Mouse (Mus musculus): ENCODE measurements around the gene Mapk8ip2. TPM values are rescaled to one million over a fixed set of nuclear protein-coding genes. Genes with fewer than 3 reads are reported as not detected.
"Not testable (repeated sequence)": the region's sequence is repeated elsewhere in the genome, so short reads cannot be mapped to it uniquely, and the experiment has no call there.

Mapk8ip2 gene
- under 1 TPM in 3 of 4 experiments, not detected in 1; 0.09 to 0.25 (median 0.09) TPM for total RNA-seq (2022)

DNA sequence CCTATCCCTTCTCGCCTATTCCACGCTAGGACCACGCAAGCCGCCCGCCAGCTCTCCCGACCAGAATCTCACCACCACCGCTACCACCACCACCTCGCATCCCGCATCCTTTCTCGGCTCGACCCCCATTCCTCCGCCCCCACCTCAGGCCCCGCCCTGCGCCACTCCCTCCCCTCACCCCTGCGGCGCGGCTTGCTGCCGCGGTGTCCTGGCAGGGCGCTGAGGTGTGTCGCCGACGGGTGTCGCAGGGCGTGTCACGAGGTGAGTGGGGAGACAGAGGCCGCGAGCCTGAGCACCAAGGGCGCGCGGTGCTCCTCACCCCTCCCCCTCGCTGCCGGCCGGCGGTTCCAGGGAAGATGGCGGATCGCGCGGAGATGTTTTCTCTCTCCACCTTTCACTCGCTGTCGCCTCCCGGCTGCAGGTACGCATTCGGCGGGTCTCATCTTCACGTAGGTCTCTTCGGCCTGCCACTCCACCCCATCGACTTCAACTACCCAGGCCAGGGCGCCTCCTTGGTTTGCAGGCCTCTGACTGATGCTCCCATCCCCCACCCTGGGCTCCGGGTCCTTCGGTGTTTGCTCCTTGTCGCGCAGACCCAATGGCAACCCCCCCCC lies at the start of gene Mapk8ip2:
Gene Mapk8ip2, plus strand, starts transcription at position 49 of the 614 bp plus-strand sequence.
- no peak for DNase-seq (ENCODE audit: low spot score)

DNA sequence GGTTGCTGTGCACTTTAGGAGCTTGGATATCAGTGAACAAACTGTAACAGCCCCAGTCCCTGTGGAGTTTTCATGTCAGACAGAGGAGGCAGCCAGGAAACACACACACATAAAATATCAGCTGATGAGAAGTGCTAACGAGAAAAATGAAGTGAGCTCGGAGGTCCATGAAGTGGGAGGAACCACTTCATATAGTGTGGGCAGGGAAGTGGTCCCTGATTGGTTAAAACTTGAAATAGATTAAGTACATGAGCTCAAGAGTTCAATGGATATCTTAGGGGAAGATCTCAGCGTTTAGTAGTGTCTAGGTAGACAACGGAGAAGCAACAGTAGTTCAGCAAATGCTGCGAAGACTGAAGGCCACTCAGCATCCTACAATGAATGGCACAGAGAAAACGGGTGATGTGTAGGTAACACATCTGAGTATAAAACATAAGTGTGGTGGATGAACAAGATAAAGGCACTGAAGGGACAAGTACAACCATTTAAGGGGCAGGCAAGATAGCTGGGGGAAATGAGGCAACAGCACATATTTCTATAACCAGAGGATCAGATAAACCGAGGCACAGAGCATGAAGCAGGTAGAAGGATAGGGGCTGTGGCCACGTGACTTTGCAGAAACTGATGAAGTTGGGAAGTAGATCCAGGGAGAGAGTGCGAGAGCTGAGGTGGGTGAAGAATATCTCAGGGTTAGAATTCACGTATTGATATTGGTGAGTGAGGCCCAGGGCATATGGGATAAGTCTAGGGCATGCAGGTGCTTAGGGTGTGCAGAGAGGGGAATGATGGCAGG lies 48.7 kb upstream of the Mapk8ip2 start:
- no peak for DNase-seq (ENCODE audit: low spot score)

DNA sequence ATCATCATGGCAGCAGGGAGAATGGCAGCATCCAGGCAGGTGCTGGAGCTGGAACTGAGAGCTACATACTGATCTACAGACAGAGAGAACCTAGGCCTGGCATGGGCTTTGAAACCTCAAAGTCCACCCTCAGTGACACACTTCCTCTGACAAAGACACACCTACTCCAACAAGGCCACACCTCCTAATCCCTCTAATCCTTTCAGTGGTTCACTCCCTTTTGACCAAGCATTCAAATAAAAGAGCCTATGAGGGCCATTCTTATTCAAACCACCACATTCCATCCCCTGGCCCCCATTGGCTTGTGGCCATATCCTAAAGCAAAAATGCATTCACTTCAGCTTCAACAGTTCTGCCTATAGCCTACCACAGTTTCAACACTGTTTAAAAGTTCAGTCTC lies 47.0 kb upstream of the Mapk8ip2 start:
- no peak for DNase-seq (ENCODE audit: low spot score)

DNA sequence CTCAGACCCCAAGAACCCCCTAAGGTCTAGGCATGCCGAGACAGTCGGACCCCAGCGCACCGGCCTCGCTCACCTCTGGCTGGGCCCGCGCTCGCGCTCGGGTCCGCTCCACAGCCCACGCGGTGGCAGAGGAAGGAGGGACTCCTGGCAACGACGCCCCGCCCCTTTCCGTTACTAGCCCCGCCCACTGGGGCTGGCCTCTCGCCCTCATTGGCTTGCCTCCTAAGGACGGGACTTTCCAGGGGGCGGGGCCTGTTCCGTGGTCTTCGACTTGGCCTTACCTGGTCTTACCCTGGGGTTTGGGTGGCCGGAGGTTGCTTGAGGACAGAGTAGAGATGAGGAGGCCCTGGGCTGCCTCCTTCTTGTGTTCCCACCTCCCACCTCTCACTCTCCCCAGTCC lies 43.6 kb upstream of the Mapk8ip2 start, which contains the start of gene Syce3:
Gene Syce3, minus strand, starts transcription at position 386 of the 400 bp plus-strand sequence.
- DNase-seq (ENCODE audit: low spot score): no peak

DNA sequence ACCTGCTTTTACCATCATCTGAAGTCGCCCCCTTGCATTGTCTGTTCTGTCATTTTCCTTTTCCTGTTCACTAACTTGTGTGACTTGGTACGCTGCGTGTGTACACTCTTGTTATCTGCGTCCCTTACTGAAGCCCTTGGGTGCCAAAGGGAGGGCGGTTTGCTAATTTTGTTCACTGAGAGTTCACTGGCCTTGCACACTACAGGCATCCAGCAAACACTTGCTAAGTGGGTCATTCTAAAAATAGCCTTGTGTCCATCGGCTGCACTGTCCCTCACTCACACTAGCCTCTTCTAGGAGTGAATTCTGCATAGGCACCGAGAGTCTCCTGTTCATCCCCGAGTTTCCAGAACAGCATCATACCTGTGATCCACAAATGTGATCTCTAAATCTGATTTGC lies 38.4 kb upstream of the Mapk8ip2 start:
- no peak for DNase-seq (ENCODE audit: low spot score)

DNA sequence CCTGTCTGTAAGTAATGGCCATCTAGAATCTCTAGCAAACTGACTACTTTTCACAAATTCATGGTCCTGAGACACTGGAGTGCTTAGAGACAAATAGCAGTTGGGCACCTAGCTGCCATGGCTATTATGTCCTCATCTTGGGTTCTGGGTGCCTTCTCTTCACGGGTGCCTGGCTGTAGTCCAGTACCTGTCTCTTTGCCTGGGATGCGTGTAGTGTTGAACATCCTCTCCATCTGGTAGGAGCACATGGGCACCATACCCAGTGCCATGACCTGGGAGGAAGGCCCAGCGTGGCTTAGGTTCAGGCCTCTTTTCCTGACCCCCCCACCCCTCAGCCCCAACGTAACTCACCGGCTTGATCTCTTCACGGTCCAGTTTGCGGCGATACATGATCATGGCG lies 31.8 kb upstream of the Mapk8ip2 start:
- DNase-seq (ENCODE audit: low spot score): no peak

DNA sequence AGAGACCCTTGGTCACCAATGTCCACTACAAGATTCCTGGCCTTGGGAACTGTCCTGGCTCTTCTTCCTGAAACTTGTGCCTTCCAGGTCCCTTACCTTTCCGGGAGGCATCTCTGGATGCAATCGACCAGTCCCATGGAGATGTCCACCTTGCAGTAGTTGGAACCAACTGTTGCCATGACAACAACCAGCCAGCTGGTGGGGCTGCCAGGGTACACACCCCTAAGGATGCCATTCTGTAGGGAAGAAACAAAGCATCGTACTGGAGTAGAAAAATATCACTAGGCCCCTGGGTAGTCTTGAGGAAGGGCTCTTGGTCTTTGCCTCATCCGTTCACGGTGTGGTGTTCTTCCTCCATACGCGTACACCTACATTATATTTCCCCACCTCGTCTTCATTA lies 29.1 kb upstream of the Mapk8ip2 start:
- no peak for DNase-seq (ENCODE audit: low spot score)

DNA sequence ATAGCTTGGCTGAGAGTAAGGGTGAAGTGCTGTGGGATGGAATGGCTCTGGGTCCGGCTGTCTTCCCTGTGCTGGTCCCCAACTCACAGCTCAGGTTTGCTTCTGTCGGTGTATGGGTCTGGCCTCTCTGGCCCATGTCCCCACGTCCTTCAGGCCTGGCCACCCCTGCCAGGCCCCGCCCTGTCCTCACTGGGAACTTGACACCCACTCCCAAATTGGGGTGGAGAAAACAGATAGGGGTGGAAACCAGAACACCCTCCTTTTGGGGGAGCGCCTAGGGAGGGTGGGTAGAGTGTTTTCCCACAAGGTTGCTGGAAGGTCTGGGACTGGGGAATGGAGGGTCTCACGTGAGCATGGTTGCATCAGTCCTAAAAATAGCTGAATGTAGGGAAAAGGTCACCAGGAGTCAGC lies 28.0 kb upstream of the Mapk8ip2 start, which contains the start of gene Cpt1b:
Gene Cpt1b, minus strand, starts transcription at position 153 of the 411 bp plus-strand sequence.
- DNase-seq (ENCODE audit: low spot score): peak; percentile 78

DNA sequence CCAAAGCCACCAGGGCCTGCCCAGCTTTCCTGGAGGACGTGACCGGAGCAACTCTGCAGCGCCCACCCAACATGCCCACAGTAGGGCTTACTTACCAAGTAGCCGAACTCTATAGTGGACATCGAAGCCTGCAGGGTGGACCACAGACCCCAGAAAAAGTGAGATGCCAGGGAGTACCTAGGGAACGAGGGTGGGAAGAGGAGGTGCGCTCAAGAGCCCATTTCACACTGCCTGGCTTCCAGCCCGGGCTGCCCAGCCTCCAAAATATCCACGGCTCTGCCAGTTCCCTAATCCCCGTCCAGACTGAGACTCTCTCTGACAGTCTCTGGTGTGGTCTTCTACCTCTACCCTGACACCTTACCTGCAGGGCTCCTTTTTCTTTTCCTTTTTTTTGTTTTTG lies 27.0 kb upstream of the Mapk8ip2 start:
- no peak for DNase-seq (ENCODE audit: low spot score)

DNA sequence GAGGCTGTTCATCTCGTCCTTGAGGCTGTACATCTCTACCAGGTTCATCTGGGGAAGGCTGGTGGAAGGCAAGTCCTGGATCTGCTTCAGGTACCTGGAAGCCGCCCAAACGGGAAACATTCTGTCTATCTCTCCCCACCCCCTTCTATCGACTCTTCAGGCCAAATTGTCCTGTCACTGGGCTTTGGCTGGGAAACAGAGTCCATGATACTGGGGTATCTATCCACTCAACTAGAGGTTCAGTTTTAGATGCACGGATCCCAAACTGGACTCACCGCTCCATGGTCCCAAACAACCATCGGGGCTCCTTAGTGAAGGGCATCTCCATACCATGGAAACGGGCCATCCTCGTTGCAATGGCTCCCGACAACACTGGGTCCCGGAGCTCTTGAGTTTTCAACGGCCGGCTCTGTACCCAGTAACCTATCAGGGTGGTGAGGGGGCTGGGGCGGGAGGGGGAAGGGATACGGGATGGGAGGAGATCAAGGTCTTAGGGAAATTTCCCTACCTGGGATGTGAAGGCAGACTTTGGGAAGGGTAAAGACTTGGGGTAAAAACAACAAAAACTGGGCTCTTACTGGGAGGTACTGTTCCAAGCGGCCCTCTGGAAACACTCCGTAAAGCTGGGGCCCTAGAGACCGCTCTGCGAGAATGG lies 25.4 kb upstream of the Mapk8ip2 start:
- DNase-seq (ENCODE audit: low spot score): no peak

DNA sequence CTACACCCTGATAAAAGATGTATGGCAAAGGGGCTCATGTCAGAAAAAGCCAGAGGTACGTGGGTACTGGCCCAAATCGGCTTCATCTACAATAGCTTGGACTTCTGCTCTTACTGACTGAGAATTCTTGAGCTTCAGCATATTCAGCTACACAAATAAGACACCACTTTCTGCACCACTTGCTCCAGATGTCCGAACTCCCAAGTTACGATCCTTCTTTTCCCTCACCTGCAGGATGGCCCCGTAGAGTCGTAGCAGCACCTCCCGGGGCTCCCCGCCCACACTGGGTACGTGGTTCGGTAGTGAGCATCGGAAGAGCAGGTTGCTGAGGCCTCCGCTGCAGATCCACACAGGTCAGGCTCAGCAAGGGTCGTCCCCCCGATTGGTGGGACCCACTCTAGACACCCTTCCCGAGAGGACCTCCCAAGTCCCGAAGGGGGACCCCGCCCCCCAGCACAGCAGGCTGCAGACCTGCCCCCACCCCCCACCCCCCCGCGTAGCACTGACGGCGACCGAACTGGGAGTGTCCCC lies 24.8 kb upstream of the Mapk8ip2 start:
- no peak for DNase-seq (ENCODE audit: low spot score)

DNA sequence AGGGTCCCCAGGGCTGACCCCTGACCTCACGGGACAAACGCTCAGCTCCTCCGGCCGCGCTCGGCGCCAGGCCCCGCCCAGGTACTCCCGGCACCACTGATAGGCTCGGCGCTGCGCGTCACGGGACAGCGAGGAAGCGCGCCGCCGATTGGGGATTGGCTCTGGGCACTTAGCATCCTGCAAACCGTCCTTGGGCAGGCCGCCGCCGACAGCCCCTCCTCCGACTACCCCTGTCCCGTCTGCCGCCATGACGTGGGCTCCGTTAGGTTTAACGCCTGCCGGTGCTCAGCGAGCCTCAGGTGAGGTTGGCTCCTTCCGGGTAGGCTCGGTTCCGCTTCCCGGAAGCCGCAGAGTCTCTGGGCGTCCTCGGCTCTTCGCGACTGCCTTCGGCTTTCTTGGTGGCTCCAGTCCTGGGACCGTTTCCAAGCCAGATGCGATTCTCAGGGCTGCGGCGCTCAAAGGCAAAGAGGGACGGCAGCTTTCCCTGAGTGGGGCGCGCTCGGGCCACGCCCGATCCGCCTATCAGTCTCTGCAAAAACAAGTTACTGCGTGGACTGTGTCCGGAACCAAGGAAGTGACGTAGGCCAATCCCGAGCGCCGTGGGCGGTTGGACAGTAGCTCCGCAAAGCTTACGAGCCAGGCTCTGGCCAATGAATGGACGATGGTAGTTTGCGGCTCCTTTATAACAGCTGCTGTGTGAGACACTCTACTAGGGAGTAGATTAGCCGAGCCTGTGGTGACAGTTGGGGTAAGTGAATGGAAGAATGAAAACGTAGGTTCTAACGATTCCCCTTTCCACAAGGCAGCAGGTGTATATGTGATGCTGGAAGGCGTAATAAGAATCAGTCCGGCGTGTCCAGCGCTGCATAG lies 24.1 kb upstream of the Mapk8ip2 start, which contains the start of the genes C730034F03Rik, Gm44502 and Chkb:
Gene C730034F03Rik, plus strand, starts transcription at position 238 of the 870 bp plus-strand sequence.
Gene Gm44502, minus strand, starts transcription at position 345 of the 870 bp plus-strand sequence.
Gene Chkb, minus strand, starts transcription at position 557 of the 870 bp plus-strand sequence.
- DNase-seq (ENCODE audit: low spot score): peak; percentile 92

DNA sequence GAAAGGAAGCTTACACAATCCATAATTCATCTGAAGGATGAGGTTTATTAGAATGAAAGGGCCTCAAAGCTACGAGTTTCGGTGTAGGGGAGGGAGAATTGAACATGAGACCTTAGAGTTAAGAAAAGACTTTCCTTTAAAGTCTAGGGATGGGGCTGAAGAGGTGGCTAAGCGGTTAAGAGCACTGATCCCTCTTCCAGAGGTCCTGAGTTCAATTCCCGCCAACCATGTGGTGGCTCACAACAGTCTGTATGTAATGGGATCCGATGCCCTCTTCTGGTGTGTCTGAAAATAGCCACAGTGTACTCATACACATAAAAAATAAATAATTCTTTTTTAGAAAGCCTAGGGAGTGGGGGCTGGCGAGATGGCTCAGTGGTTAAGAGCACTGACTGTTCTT lies 23.4 kb upstream of the Mapk8ip2 start:
- DNase-seq (ENCODE audit: low spot score): no peak

DNA sequence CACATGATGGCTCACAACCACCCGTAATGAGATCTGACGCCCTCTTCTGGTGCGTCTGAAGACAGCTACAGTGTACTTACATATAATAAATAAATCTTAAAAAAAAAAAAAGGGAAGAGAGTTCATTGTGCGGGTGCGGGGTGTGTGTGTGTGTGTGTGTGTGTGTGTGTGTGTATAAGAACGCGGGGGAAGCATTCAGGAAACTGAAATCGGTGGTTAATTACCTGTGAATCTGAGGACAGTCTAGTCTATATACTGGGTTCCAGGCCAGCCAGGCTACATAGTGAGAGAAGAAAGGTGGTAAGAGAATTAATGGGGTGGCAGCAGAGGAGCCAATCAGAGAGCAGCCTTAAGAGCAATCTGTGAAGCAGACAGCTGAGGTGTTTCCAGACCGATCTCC lies 22.9 kb upstream of the Mapk8ip2 start:
- DNase-seq (ENCODE audit: low spot score): not testable (repeated sequence)

DNA sequence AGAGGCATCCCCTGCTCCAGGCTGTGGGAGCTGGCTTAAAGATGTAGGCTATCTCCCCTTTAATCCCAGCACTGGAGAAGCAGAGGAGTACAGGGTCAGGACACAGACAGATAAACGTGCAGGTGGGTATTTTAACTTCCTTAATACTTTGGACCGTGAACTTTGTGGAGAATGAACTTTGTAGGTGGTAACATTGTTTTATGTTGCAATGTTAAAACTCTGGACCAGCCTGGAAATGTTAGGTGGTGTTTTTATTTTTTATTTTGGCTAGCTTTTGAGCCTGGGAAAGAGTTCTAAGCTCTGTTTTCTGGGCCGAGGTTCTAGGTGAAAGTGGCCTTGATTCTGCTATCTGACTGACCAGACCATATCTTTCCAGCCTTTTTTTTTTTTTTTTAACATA lies 22.4 kb upstream of the Mapk8ip2 start:
- no peak for DNase-seq (ENCODE audit: low spot score)

DNA sequence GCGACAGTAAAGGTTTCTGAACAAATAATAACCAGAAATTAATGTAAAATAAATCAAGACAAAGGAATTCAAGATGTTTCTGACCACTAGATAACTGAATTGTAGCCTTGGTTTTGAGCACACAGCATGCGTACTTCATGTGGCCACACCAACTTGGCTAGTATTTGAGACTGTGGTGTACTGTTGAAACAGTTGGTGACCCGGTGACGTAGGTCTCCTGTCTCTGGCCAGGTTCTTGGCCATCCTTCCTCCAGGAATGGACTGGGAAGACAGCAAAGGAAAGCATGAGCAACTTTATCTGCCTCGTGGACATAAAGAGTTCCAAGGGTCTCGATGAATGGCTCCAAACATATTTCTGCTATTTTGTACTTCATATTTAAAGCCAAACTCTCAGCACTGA lies 21.9 kb upstream of the Mapk8ip2 start:
- no peak for DNase-seq (ENCODE audit: low spot score)

DNA sequence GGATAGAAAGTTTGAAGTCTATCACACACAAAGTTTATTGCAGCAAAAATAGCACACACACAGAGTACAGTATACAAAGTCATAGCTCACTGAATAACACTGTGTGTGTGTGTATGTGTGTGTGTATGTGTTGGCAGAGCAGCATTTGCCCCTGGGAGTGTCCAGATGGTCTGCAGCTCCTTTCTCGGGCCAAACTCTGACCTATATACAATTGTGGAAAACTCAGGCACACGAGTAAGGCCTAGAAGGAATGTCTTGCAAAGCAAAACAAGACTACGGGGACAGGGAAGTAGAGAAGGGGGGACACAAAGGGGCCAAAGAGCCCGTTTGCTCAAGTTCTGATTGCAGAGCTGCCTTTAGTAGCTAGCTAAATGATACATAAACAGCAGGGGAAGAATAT lies 20.8 kb upstream of the Mapk8ip2 start:
- no peak for DNase-seq (ENCODE audit: low spot score)

DNA sequence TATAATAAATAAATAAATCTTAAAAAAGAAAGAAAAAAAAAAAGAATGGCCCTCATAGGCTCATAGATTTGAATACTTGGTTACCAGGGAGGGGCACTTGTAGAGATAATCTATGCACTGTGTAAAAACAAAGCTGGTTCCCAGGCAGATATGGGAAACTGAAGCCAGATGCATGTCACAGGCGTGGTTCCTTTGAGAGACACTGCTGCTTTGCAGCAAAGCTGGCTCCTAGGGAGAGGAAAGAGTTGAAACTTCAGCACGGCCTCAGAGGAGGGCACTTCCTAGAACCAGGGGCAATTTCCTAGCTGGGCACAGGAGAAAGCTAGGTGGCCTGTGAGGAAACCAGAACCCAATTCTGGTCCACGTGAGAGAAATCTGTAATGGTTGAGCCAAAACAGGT lies 19.6 kb upstream of the Mapk8ip2 start:
- no peak for DNase-seq (ENCODE audit: low spot score)

DNA sequence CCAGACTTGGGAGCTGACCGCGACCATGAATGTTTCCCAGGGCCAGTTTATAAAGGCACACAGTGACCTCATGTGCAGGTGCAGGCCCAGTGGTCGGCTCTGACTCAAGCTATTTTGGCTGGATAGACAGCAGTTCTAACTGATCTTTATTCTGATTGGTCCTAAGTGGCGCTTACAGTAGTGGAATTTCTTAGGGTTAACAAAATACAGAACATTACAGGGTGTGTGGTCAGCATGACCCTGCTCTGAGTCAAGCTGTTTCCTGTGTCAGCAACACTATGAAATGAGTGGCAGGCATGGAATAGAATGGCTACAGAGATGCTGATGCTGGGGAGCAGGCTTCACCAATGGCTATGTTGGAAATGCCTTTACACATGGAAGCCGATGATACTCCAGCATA lies 17.8 kb upstream of the Mapk8ip2 start:
- DNase-seq (ENCODE audit: low spot score): no peak

DNA sequence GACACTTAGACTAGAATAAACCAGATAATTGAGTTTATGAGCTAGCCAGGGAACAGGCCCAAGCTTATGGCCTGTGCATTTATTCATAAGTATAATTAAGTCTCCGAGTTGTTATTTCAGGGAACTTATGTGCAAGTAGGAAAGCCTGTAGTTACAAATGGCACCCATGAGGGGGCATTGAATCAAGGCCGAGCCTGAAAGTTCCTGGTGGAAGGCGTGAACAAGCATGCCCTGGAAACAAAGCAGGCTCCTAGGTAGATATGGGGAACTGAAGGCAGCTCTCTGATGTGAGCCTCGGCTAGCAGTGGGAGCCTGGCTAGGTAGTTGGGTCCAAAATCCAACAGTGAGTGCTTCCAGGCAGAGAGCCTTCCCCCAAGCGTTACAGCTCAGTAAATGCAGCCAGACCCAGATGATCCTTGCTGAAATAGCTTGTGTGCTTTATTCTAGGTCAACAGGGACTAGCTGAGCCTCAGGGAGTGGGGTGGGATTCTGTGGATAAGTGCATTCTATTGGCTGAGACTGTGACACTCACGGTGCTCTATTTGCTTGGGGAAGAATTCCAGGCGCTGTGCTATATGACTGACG lies 11.1 kb upstream of the Mapk8ip2 start:
- DNase-seq (ENCODE audit: low spot score): no peak
